Mouse (Mus musculus) heart, postnatal 0 days (tissue): Measurements from ENCODE around the gene F3. TPM values are rescaled to one million over a fixed set of nuclear protein-coding genes. Genes with fewer than 3 reads are reported as not detected.
"Not testable (repeated sequence)": the region's sequence is repeated elsewhere in the genome, so short reads cannot be mapped to it uniquely, and the experiment has no call there.

ENCODE experiments used
- ATAC-seq: fragments of 200-750 bp; cut with Nextera tagmentation; 2 replicates; pipeline ENCODE4 v1.8.0; 2017; ENCODE audit warnings: low read depth, moderate number of reproducible peaks, moderate library complexity; ENCODE audit not compliant: insufficient read depth
- DNase-seq: peaks from one replicate; pipeline ENCODE4 v3.0.0-alpha.2; 2016; ENCODE audit warnings: low spot score
- H3K27ac ChIP-seq: fragments of 300-500 bp; sonication (generic); 2 replicates; pipeline ENCODE4 v1.5.1; 2014; ENCODE audit warnings: low read depth, mild to moderate bottlenecking
- H3K27me3 ChIP-seq: fragments of 300-500 bp; sonication (generic); 2 replicates; pipeline ENCODE4 v1.6.1; 2014; ENCODE audit warnings: low read length, mixed read lengths; ENCODE audit not compliant: control insufficient read depth, insufficient read depth
- H3K36me3 ChIP-seq: fragments of 300-500 bp; sonication (generic); replicated peaks from 2 replicates; pipeline ENCODE4 v1.6.1; 2014; ENCODE audit warnings: low read length, mixed read lengths; ENCODE audit not compliant: control insufficient read depth, insufficient read depth
- H3K4me1 ChIP-seq: fragments of 300-500 bp; sonication (generic); 2 replicates; pipeline ENCODE4 v1.6.1; 2014; ENCODE audit warnings: antibody characterized with exemption; ENCODE audit not compliant: control insufficient read depth, insufficient read depth
- H3K4me2 ChIP-seq: fragments of 300-500 bp; sonication (generic); 2 replicates; pipeline ENCODE4 v1.6.1; 2014; ENCODE audit warnings: low read depth, mild to moderate bottlenecking, low read length, moderate library complexity
- H3K4me3 ChIP-seq: fragments of 300-500 bp; sonication (generic); 2 replicates; pipeline ENCODE4 v1.5.1; 2014; ENCODE audit warnings: low read depth, low read length
- H3K9ac ChIP-seq: fragments of 300-500 bp; sonication (generic); replicated peaks from 2 replicates; pipeline ENCODE4 v1.6.1; 2014; ENCODE audit warnings: low read depth, low read length, mixed read lengths
- H3K9me3 ChIP-seq: fragments of 300-500 bp; sonication (generic); replicated peaks from 2 replicates; pipeline ENCODE4 v1.6.1; 2016; ENCODE audit warnings: low read length; ENCODE audit not compliant: control insufficient read depth
- CTCF ChIP-seq: IDR thresholded peaks from 2 replicates; pipeline ENCODE4 v1.5.1; 2016; ENCODE audit warnings: antibody characterized with exemption, control low read depth, low read depth
- EP300 ChIP-seq: IDR thresholded peaks from 2 replicates; pipeline ENCODE4 v1.6.1; 2016; ENCODE audit warnings: antibody characterized with exemption, low read depth
- WGBS: fragments of 180-500 bp; shearing (Covaris S2); extraction: QIAGEN DNeasy Blood & Tissue Kit; methylation state at CpG from one replicate; pipeline ENCODE4 v1.1.7; 2014; 5-methylcytosine and 5-hydroxymethylcytosine counted together
- polyA plus RNA-seq: library from polyadenylated mRNA; unstranded; fragments of >200 nt; fragmentation: Nextera tagmentation; extraction: Ambion mirVana; gene quantifications from 2 replicates; pipeline ENCODE4 v1.2.1, GENCODE M21; 2015
- total RNA-seq: library from RNA; depleted of rRNA; stranded (reverse); fragments of >200 nt; gene quantifications from 2 replicates; pipeline ENCODE4 v1.2.3, GENCODE M21; 2014; ENCODE audit warnings: low replicate concordance

Gene F3
- total and polyA plus RNA-seq, 2 experiments from 2014 or later, result 10.8 to 13.7 TPM

DNA sequence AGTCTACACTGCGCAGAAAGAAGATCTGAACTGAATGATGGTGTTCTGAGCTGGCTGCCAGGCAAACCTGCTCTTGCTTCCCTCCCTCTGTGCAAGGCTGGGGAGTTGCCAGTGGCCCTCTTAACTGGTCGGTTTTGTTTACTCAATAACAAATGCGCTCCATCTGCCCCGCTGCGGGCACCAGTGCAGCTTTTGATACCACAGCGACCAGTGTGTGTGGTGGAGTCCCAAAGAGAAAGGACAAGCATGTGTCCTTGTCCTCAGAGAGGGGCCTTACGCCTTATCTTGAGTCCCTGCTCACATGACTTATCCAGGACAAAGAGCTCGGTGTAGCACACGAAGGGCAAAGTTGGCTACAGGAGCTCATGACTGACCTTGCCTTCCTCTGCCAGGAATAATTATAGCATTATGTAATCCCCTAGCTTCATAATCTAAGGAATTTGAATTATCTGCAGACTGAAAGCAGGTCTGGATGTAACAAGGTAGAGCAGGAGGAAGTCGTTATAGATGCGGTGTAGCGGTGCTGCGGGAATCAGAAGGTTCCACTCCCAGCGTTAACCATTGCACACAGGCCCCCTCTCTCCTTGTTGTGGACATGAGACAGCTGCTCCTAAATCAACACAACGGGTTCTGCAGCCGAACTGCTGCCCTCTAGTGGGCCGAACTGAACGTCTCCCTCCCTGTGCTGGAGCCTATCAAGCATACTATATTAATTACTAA, 12.8 kb downstream of the F3 start:
- Histone ChIP-seq H3K9ac (0 out of 2 replicates have a peak overlapping the region, but pooled peaks have one; percentile 20), H3K4me3 (no peak overlapping the region), H3K4me1 (peaks cover 15% of the 10 kb centered on the region), H3K9me3 (no peaks in the 10 kb centered on the region), H3K27me3 (no peaks in the 10 kb centered on the region), H3K4me2 (peak overlapping the region; percentile 33), H3K27ac (peak overlapping the region; percentile 96), H3K36me3 (peaks cover 28% of the 10 kb centered on the region)
- 10% methylated on average over 18 of the region's 18 CpGs for WGBS
- ATAC-seq (peak; percentile 97), DNase-seq (peak; percentile 96)
- TF ChIP-seq CTCF (peak; percentile 82), EP300 (peak; percentile 100)

DNA sequence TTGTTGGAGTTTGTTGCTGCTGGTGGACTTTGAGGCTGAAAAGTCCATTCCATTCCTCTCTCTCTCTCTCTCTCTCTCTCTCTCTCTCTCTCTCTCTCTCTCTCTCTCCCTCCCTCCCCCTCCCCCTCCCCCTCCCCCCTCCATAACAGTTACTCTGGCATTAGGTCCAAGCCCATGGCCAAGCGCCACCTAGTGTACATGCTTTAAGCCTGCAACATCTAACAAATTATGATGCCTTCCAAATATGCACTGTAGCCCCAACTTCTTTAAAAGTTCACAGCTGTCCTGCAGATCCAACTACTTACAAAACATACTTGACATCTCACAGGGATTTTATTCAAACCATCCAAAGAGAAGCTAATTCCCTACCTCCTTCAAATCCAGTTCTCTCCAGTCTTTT, 14.1 kb downstream of the F3 start:
- DNase-seq (peak; percentile 58), ATAC-seq (no peak)
- peaks cover 15% of the 10 kb centered on the region for H3K4me1 ChIP-seq
- H3K4me2 ChIP-seq, result no peak overlapping the region
- no peak overlapping the region for H3K9ac ChIP-seq
- peaks cover 16% of the 10 kb centered on the region; the same call in 1 of the 2 replicates for H3K36me3 ChIP-seq
- H3K9me3 ChIP-seq, result no peaks in the 10 kb centered on the region
- TF ChIP-seq CTCF (peak; percentile 70), EP300 (no peak)
- H3K27ac ChIP-seq, result peak overlapping the region; percentile 96
- no peaks in the 10 kb centered on the region for H3K27me3 ChIP-seq
- H3K4me3 ChIP-seq, result no peak overlapping the region
- 20% methylated on average over 1 of the region's 1 CpGs for WGBS

- no peaks in the 10 kb centered on the region for H3K9me3 ChIP-seq
- DNase-seq, result no peak
- H3K4me2 ChIP-seq, result no peak overlapping the region
- H3K4me3 ChIP-seq, result no peak overlapping the region
- H3K4me1 ChIP-seq, result peaks cover 15% of the 10 kb centered on the region
- no peak overlapping the region for H3K27ac ChIP-seq
- ATAC-seq, result no peak
- TF ChIP-seq CTCF (no peak), EP300 (no peak)
- H3K27me3 ChIP-seq, result no peaks in the 10 kb centered on the region
- 0 out of 2 replicates have a peak, but pooled peaks cover 12% of the 10 kb centered on the region for H3K36me3 ChIP-seq
- no peak overlapping the region for H3K9ac ChIP-seq
- WGBS, result 61% methylated on average over 2 of the region's 2 CpGs
These were observed 14.6 kb downstream of the F3 start for GRCm38 (mm10) chr3:121737901-121738300.

GRCm38 (mm10) chr3:121738742-121739342, 15.5 kb downstream of the F3 start:
- ATAC-seq (no peak), DNase-seq (no peak)
- Histone ChIP-seq H3K9ac (no peak overlapping the region), H3K4me1 (peaks cover 15% of the 10 kb centered on the region), H3K27ac (no peak overlapping the region), H3K4me2 (no peak overlapping the region), H3K36me3 (0 out of 2 replicates have a peak, but pooled peaks cover 7% of the 10 kb centered on the region), H3K27me3 (no peaks in the 10 kb centered on the region), H3K9me3 (no peaks in the 10 kb centered on the region), H3K4me3 (no peak overlapping the region)
- 76% methylated on average over 9 of the region's 9 CpGs for WGBS
- TF ChIP-seq EP300, result no peak
- no peak for TF ChIP-seq CTCF

- ATAC-seq, result no peak
- H3K9ac ChIP-seq, result no peak overlapping the region
- no peak for TF ChIP-seq CTCF
- TF ChIP-seq EP300, result no peak
These were observed 16.3 kb downstream of the F3 start for GRCm38 (mm10) chr3:121739489-121740213.

GRCm38 (mm10) chr3:121741186-121741848, 18.0 kb downstream of the F3 start:
- H3K4me3 ChIP-seq, DNase-seq, H3K36me3 ChIP-seq, H3K4me2 ChIP-seq, H3K27me3 ChIP-seq, H3K9ac ChIP-seq, H3K9me3 ChIP-seq, ATAC-seq, H3K27ac ChIP-seq: not testable (repeated sequence)
- H3K4me1 ChIP-seq, result peaks cover 11% of the 10 kb centered on the region
- WGBS, result 87% methylated on average over 4 of the region's 4 CpGs

More at GRCm38 (mm10) chr3:121739489-121740213, 16.3 kb downstream of the F3 start:
- Histone ChIP-seq H3K4me2 (no peak overlapping the region), H3K9me3 (no peaks in the 10 kb centered on the region), H3K27ac (peak overlapping the region; percentile 30; the same call in 1 of the 2 replicates), H3K27me3 (no peaks in the 10 kb centered on the region), H3K4me3 (no peak overlapping the region), H3K4me1 (peaks cover 15% of the 10 kb centered on the region), H3K36me3 (no peaks in the 10 kb centered on the region)
- peak; percentile 28 for DNase-seq
- 41% methylated on average over 17 of the region's 17 CpGs for WGBS

DNA sequence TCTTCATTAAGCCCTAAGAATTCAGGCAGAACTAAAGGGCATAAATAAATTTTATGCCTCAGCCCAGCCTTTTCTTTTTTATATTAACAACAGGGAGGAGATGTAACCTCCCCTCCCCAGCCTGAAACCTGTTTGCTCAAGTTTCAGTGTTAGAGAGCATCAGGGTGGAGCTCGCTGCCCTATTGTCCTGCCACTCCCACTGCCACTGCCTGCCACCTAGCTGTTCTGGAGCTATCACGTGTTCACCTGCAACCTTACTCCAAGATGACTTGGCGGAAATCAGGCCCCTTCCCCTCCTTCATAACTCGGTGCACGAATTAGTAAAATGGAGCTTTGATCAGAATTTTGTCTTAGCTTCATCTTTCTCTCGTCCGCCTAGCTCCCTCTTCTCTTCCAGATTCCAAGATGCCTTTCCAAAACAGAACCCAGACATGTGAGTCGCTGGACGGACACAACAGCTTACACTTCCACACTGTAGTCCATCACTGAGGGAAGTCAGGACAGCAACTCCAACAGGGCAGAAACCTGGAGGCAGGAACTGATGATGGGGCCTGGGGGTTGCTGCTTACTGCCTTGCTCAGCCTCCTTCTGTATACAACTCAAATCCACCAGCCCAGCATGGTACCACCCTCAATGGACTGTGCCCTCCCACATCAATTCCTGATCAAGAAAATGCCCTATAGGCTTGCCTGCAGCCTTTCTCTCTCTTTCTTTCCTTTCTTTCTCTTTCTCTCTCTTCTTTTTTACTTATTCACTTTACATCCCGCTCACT, 31.2 kb downstream of the F3 start:
- H3K9me3 ChIP-seq, H3K4me3 ChIP-seq, DNase-seq, H3K9ac ChIP-seq, H3K27ac ChIP-seq, H3K4me1 ChIP-seq, ATAC-seq, H3K27me3 ChIP-seq, H3K4me2 ChIP-seq: not testable (repeated sequence)
- 85% methylated on average over 10 of the region's 10 CpGs for WGBS
- H3K36me3 ChIP-seq, result peaks cover 15% of the 10 kb centered on the region
